In the genomic region with DNA sequence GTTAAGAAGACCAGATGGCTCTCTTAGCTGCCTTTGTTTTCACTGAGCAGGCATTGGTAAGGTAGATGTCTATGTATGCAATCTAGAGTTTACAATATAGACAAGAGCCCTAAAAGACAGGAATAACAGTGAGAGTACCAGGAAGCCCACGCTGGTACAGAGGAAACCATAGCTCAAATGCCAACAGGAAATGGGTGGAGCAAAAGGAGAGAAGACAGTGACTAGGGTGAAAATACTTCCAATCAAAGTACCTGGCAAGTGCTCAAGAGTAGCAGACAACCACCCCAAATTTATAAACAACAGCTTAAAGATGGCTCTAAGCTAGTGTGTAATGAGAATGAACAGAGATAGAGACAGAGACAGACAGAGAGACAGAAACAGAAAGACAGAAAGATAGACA, we compare ENCODE assay signal across 15 mouse cellular contexts.
"Had no signal": no experiment of that assay in that cellular context is flagged by ENCODE, and none has a peak within 500 bp of the region (broad histone marks: within the 10 kb centered on the region; RNA-seq: fewer than 3 reads in every experiment).

No protein-coding gene starts in this region.

- H3K36me3 ChIP-seq: limb, embryonic 15.5 days; liver, embryonic 13.5 days; midbrain, embryonic 12.5 days; stomach, embryonic 15.5 days had no signal

- H3K4me1 ChIP-seq: limb, embryonic 15.5 days; liver, embryonic 13.5 days; midbrain, embryonic 12.5 days; stomach, embryonic 15.5 days had no signal

- H3K4me2 ChIP-seq: limb, embryonic 15.5 days; liver, embryonic 13.5 days; midbrain, embryonic 12.5 days; stomach, embryonic 15.5 days had no signal

- H3K9me3 ChIP-seq: limb, embryonic 15.5 days; liver, embryonic 13.5 days; megakaryocyte, embryonic 14.5 days; midbrain, embryonic 12.5 days; stomach, embryonic 15.5 days had no signal

- H3K27me3 ChIP-seq: limb, embryonic 15.5 days; liver, embryonic 13.5 days; megakaryocyte, embryonic 14.5 days; midbrain, embryonic 12.5 days; stomach, embryonic 15.5 days had no signal

- H3K9ac ChIP-seq: limb, embryonic 15.5 days; liver, embryonic 13.5 days; liver, postnatal 0 days; midbrain, embryonic 12.5 days; stomach, embryonic 15.5 days had no signal

- DNase-seq: kidney, adult 8-10 months; kidney, postnatal 36 days; layer of hippocampus, adult 9-11 months; layer of hippocampus, postnatal 36 days; liver, embryonic 13.5 days; liver, postnatal 0 days; lung, postnatal 36 days; right cerebral cortex, postnatal 14 days; thymus, postnatal 4 days had no signal

- H3K4me3 ChIP-seq: limb, embryonic 15.5 days; liver, embryonic 13.5 days; megakaryocyte, embryonic 14.5 days; midbrain, embryonic 12.5 days; stomach, embryonic 15.5 days had no signal

- ATAC-seq: liver, postnatal 0 days; midbrain, embryonic 16.5 days had no signal

- H3K27ac ChIP-seq: kidney, postnatal 0 days; limb, embryonic 15.5 days; liver, embryonic 13.5 days; midbrain, embryonic 12.5 days; stomach, embryonic 15.5 days had no signal
